Mouse (Mus musculus): Measurements from ENCODE around the gene Bcl2l10. TPM values are rescaled to one million over a fixed set of nuclear protein-coding genes. Genes with fewer than 3 reads are reported as not detected.

Bcl2l10 gene
- polyA plus RNA-seq, 1 experiment from 2014 or later, result not detected

- peak overlapping the region; percentile 79 for H3K4me2 ChIP-seq (ENCODE audit: low read length)
- peak overlapping the region; percentile 87 for H3K27ac ChIP-seq (replicated peaks; ENCODE audit: low read depth, low read length)
- 30% methylated on average over 11 of the region's 11 CpGs for WGBS
- H3K4me1 ChIP-seq (ENCODE audit: control insufficient read depth, insufficient read depth, low read length), result peaks cover 17% of the 10 kb centered on the region
- peak overlapping the region; percentile 70 for H3K9ac ChIP-seq (replicated peaks; ENCODE audit: low read length)
- DNase-seq (peak; percentile 75), ATAC-seq (ENCODE audit: low FRiP score, low TSS enrichment) (peak; percentile 21; the same call in 1 of the 2 replicates)
- H3K4me3 ChIP-seq (replicated peaks; ENCODE audit: low read depth, low read length), result peak overlapping the region; percentile 50
- H3K9me3 ChIP-seq (ENCODE audit: control insufficient read depth, low read length), result no peaks in the 10 kb centered on the region
- peaks cover 4% of the 10 kb centered on the region; the same call in 1 of the 2 replicates for H3K36me3 ChIP-seq (ENCODE audit: control insufficient read depth, insufficient read depth, low read length)
- no peaks in the 10 kb centered on the region for H3K27me3 ChIP-seq (ENCODE audit: control insufficient read depth, insufficient read depth, low read length)
Observed at GRCm38 (mm10) chr9:75313138-75313831, 34.3 kb upstream of the Bcl2l10 start.

- H3K4me2 ChIP-seq (ENCODE audit: low read length), result peak overlapping the region; percentile 79
- ATAC-seq (ENCODE audit: low FRiP score, low TSS enrichment), result peak; percentile 91
- H3K4me3 ChIP-seq (replicated peaks; ENCODE audit: low read depth, low read length), result peak overlapping the region; percentile 50
- DNase-seq, result peak; percentile 88
- whole genome bisulfite sequencing, result under 1% methylated on average over 52 of the region's 52 CpGs
- H3K9me3 ChIP-seq (ENCODE audit: control insufficient read depth, low read length), result no peaks in the 10 kb centered on the region
- H3K9ac ChIP-seq (replicated peaks; ENCODE audit: low read length), result peak overlapping the region; percentile 70
- H3K27me3 ChIP-seq (ENCODE audit: control insufficient read depth, insufficient read depth, low read length), result no peaks in the 10 kb centered on the region
- peak overlapping the region; percentile 87 for H3K27ac ChIP-seq (replicated peaks; ENCODE audit: low read depth, low read length)
- peaks cover 4% of the 10 kb centered on the region; the same call in 1 of the 2 replicates for H3K36me3 ChIP-seq (ENCODE audit: control insufficient read depth, insufficient read depth, low read length)
- H3K4me1 ChIP-seq (ENCODE audit: control insufficient read depth, insufficient read depth, low read length), result peaks cover 17% of the 10 kb centered on the region
Observed at GRCm38 (mm10) chr9:75313832-75314516, 33.6 kb upstream of the Bcl2l10 start.

GRCm38 (mm10) chr9:75314517-75315105, 32.9 kb upstream of the Bcl2l10 start:
- H3K9me3 ChIP-seq (ENCODE audit: control insufficient read depth, low read length), result no peaks in the 10 kb centered on the region
- ATAC-seq (ENCODE audit: low FRiP score, low TSS enrichment) (no peak; the same call in 1 of the 2 replicates), DNase-seq (peak; percentile 72)
- peak overlapping the region; percentile 50 for H3K4me3 ChIP-seq (replicated peaks; ENCODE audit: low read depth, low read length)
- peaks cover 4% of the 10 kb centered on the region; the same call in 1 of the 2 replicates for H3K36me3 ChIP-seq (ENCODE audit: control insufficient read depth, insufficient read depth, low read length)
- H3K4me2 ChIP-seq (ENCODE audit: low read length), result peak overlapping the region; percentile 79
- H3K27ac ChIP-seq (replicated peaks; ENCODE audit: low read depth, low read length), result peak overlapping the region; percentile 87
- no peaks in the 10 kb centered on the region for H3K27me3 ChIP-seq (ENCODE audit: control insufficient read depth, insufficient read depth, low read length)
- peak overlapping the region; percentile 70 for H3K9ac ChIP-seq (replicated peaks; ENCODE audit: low read length)
- H3K4me1 ChIP-seq (ENCODE audit: control insufficient read depth, insufficient read depth, low read length), result peaks cover 17% of the 10 kb centered on the region
- WGBS, result 2% methylated on average over 22 of the region's 22 CpGs

GRCm38 (mm10) chr9:75315238-75315637, 32.3 kb upstream of the Bcl2l10 start:
- Histone ChIP-seq H3K4me3 (replicated peaks; ENCODE audit: low read depth, low read length) (peak overlapping the region; percentile 50; the same call in 1 of the 2 replicates), H3K27ac (replicated peaks; ENCODE audit: low read depth, low read length) (no peak overlapping the region), H3K9me3 (ENCODE audit: control insufficient read depth, low read length) (no peaks in the 10 kb centered on the region), H3K27me3 (ENCODE audit: control insufficient read depth, insufficient read depth, low read length) (no peaks in the 10 kb centered on the region), H3K4me2 (ENCODE audit: low read length) (peak overlapping the region; percentile 79), H3K9ac (replicated peaks; ENCODE audit: low read length) (no peak overlapping the region), H3K4me1 (ENCODE audit: control insufficient read depth, insufficient read depth, low read length) (peaks cover 17% of the 10 kb centered on the region), H3K36me3 (ENCODE audit: control insufficient read depth, insufficient read depth, low read length) (peaks cover 4% of the 10 kb centered on the region; the same call in 1 of the 2 replicates)
- DNase-seq, result no peak
- 77% methylated on average over 3 of the region's 3 CpGs for WGBS
- no peak for ATAC-seq (ENCODE audit: low FRiP score, low TSS enrichment)

- H3K9ac ChIP-seq (replicated peaks; ENCODE audit: low read length), result no peak overlapping the region
- ATAC-seq (ENCODE audit: low FRiP score, low TSS enrichment) (no peak), DNase-seq (no peak)
- H3K27ac ChIP-seq (replicated peaks; ENCODE audit: low read depth, low read length), result no peak overlapping the region
- peaks cover 17% of the 10 kb centered on the region for H3K4me1 ChIP-seq (ENCODE audit: control insufficient read depth, insufficient read depth, low read length)
- no peak overlapping the region for H3K4me2 ChIP-seq (ENCODE audit: low read length)
- no peaks in the 10 kb centered on the region for H3K9me3 ChIP-seq (ENCODE audit: control insufficient read depth, low read length)
- H3K4me3 ChIP-seq (replicated peaks; ENCODE audit: low read depth, low read length), result no peak overlapping the region
- H3K27me3 ChIP-seq (ENCODE audit: control insufficient read depth, insufficient read depth, low read length), result no peaks in the 10 kb centered on the region
- H3K36me3 ChIP-seq (ENCODE audit: control insufficient read depth, insufficient read depth, low read length), result peaks cover 4% of the 10 kb centered on the region; the same call in 1 of the 2 replicates
- WGBS, result 94% methylated on average over 6 of the region's 6 CpGs
Observed at GRCm38 (mm10) chr9:75316771-75317170, 30.8 kb upstream of the Bcl2l10 start.

GRCm38 (mm10) chr9:75318196-75318595, 29.4 kb upstream of the Bcl2l10 start:
- H3K9ac ChIP-seq (replicated peaks; ENCODE audit: low read length), result no peak overlapping the region
- no peaks in the 10 kb centered on the region for H3K9me3 ChIP-seq (ENCODE audit: control insufficient read depth, low read length)
- H3K27me3 ChIP-seq (ENCODE audit: control insufficient read depth, insufficient read depth, low read length), result no peaks in the 10 kb centered on the region
- H3K4me1 ChIP-seq (ENCODE audit: control insufficient read depth, insufficient read depth, low read length), result peaks cover 17% of the 10 kb centered on the region
- H3K4me2 ChIP-seq (ENCODE audit: low read length), result no peak overlapping the region
- no peak overlapping the region for H3K4me3 ChIP-seq (replicated peaks; ENCODE audit: low read depth, low read length)
- H3K27ac ChIP-seq (replicated peaks; ENCODE audit: low read depth, low read length), result no peak overlapping the region
- WGBS, result 99% methylated on average over 2 of the region's 2 CpGs
- DNase-seq, result no peak
- ATAC-seq (ENCODE audit: low FRiP score, low TSS enrichment), result no peak
- peaks cover 4% of the 10 kb centered on the region; the same call in 1 of the 2 replicates for H3K36me3 ChIP-seq (ENCODE audit: control insufficient read depth, insufficient read depth, low read length)

GRCm38 (mm10) chr9:75319365-75319764, 28.2 kb upstream of the Bcl2l10 start:
- Histone ChIP-seq H3K9me3 (ENCODE audit: control insufficient read depth, low read length) (no peaks in the 10 kb centered on the region), H3K36me3 (ENCODE audit: control insufficient read depth, insufficient read depth, low read length) (peaks cover 4% of the 10 kb centered on the region; the same call in 1 of the 2 replicates), H3K4me3 (replicated peaks; ENCODE audit: low read depth, low read length) (no peak overlapping the region), H3K27ac (replicated peaks; ENCODE audit: low read depth, low read length) (peak overlapping the region; percentile 28; the same call in 1 of the 2 replicates), H3K4me1 (ENCODE audit: control insufficient read depth, insufficient read depth, low read length) (peaks cover 13% of the 10 kb centered on the region), H3K27me3 (ENCODE audit: control insufficient read depth, insufficient read depth, low read length) (no peaks in the 10 kb centered on the region), H3K4me2 (ENCODE audit: low read length) (no peak overlapping the region), H3K9ac (replicated peaks; ENCODE audit: low read length) (peak overlapping the region; percentile 12; the same call in 1 of the 2 replicates)
- DNase-seq, result peak; percentile 43
- 75% methylated on average over 3 of the region's 3 CpGs for WGBS
- no peak for ATAC-seq (ENCODE audit: low FRiP score, low TSS enrichment)

- no peak overlapping the region for H3K4me3 ChIP-seq (replicated peaks; ENCODE audit: low read depth, low read length)
- no peaks in the 10 kb centered on the region for H3K27me3 ChIP-seq (ENCODE audit: control insufficient read depth, insufficient read depth, low read length)
- H3K36me3 ChIP-seq (ENCODE audit: control insufficient read depth, insufficient read depth, low read length), result peaks cover 11% of the 10 kb centered on the region
- H3K9me3 ChIP-seq (ENCODE audit: control insufficient read depth, low read length), result no peaks in the 10 kb centered on the region
- no peak overlapping the region for H3K9ac ChIP-seq (replicated peaks; ENCODE audit: low read length)
- H3K27ac ChIP-seq (replicated peaks; ENCODE audit: low read depth, low read length), result no peak overlapping the region
- WGBS, result 88% methylated on average over 13 of the region's 13 CpGs
- H3K4me2 ChIP-seq (ENCODE audit: low read length), result no peak overlapping the region
- DNase-seq (no peak), ATAC-seq (ENCODE audit: low FRiP score, low TSS enrichment) (no peak)
- no peaks in the 10 kb centered on the region for H3K4me1 ChIP-seq (ENCODE audit: control insufficient read depth, insufficient read depth, low read length)
Observed at GRCm38 (mm10) chr9:75322099-75322885, 25.3 kb upstream of the Bcl2l10 start.

Data from midbrain, embryonic 14.5 days (tissue).